Mouse (Mus musculus): ENCODE measurements around the gene Pbx1.

DNA sequence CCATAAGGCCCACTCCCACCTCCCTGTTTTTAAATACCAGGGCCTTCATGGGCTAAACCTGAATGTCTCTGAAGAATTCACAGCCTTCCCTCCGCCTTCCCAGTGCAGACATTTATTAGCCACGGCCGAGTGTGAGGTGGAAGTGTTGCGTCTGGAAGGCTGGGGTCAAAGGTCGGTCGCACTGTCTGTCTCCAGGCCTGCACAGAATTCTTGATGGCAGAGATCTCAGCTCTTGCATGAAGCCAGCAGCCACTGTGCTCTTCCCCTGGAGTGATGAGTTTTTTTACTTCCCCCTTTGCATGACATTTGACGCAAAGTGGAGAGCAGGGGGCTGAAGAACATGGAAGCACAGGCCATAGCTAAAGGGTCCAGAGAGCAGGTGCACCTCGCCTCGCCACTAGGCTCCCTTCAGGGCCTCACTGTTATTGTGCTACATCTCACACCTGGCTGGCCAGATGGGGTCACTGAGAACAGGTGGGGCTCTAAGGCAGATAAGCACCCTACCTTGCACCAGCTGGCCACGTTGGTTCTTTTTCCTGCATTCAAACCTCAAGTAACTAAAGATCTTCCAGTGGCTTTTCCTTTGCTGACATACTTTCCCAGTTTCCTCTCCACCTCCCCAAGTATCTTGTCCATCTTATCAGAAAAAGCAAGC lies 143.1 kb downstream of the Pbx1 start:
- TF ChIP-seq CTCF (IDR thresholded peaks at IDR 0.05; ENCODE audit: low read depth) (no peak), EP300 (IDR thresholded peaks at IDR 0.05; ENCODE audit: low read depth) (no peak)
